Mouse (Mus musculus) heart, embryonic 14.5 days (tissue): Measurements from ENCODE around the gene Olfr667. TPM values are rescaled to one million over a fixed set of nuclear protein-coding genes. Genes with fewer than 3 reads are reported as not detected.

ENCODE experiments used
- polyA plus RNA-seq: library from polyadenylated mRNA; unstranded; fragments of >200 nt; fragmentation: Nextera tagmentation; extraction: Ambion mirVana; gene quantifications from 2 replicates; pipeline ENCODE4 v1.2.1, GENCODE M21; 2014

Olfr667 gene
- polyA plus RNA-seq, 1 experiment from 2014 or later = not detected

Other genes starting within 250 kb of the Olfr667 start
- not detected in 2 replicates for gene Olfr661, start 235.0 kb downstream of the Olfr667 start, polyA plus RNA-seq
- gene Usp17le, start 144.0 kb downstream of the Olfr667 start, polyA plus RNA-seq = not detected in 2 replicates
- gene Usp17lb, start 78.9 kb downstream of the Olfr667 start, polyA plus RNA-seq = not detected in 2 replicates
- not detected in 2 replicates for gene Usp17la, start 64.5 kb downstream of the Olfr667 start, polyA plus RNA-seq
- not detected in 2 replicates for gene Olfr665, start 43.5 kb downstream of the Olfr667 start, polyA plus RNA-seq
- gene Olfr666, start 25.5 kb downstream of the Olfr667 start, polyA plus RNA-seq = not detected in 2 replicates
- not detected in 2 replicates for gene Olfr668, start 6.6 kb upstream of the Olfr667 start, polyA plus RNA-seq
- gene Olfr669, start 12.8 kb upstream of the Olfr667 start, polyA plus RNA-seq = not detected in 2 replicates
- not detected in 2 replicates for gene Olfr670, start 41.1 kb upstream of the Olfr667 start, polyA plus RNA-seq
- gene Olfr671, start 57.6 kb upstream of the Olfr667 start, polyA plus RNA-seq = not detected in 2 replicates
- gene Olfr672, start 80.5 kb upstream of the Olfr667 start, polyA plus RNA-seq = not detected in 2 replicates
- gene Olfr675, start 107.0 kb upstream of the Olfr667 start, polyA plus RNA-seq = not detected in 2 replicates
- gene Olfr676, start 111.2 kb upstream of the Olfr667 start, polyA plus RNA-seq = not detected in 2 replicates
- not detected in 2 replicates for gene Olfr677, start 129.9 kb upstream of the Olfr667 start, polyA plus RNA-seq
- not detected in 2 replicates for gene Olfr678, start 143.0 kb upstream of the Olfr667 start, polyA plus RNA-seq
- not detected in 2 replicates for gene Olfr679, start 159.7 kb upstream of the Olfr667 start, polyA plus RNA-seq
- not detected in 2 replicates for gene Olfr680-ps1, start 171.3 kb upstream of the Olfr667 start, polyA plus RNA-seq
- gene Olfr681, start 195.4 kb upstream of the Olfr667 start, polyA plus RNA-seq = not detected in 2 replicates
- not detected in 2 replicates for gene Olfr683, start 225.5 kb upstream of the Olfr667 start, polyA plus RNA-seq
- gene Olfr684, start 242.2 kb upstream of the Olfr667 start, polyA plus RNA-seq = not detected in 2 replicates